Mouse (Mus musculus) liver, embryonic 15.5 days (tissue): ENCODE measurements around the gene Ric1. TPM values are rescaled to one million over a fixed set of nuclear protein-coding genes. Genes with fewer than 3 reads are reported as not detected.
A peak's percentile ranks its signal among the peaks of the same experiment; 100 is the strongest.

ENCODE experiments used
- ATAC-seq: fragments of 200-750 bp; cut with Nextera tagmentation; 2 replicates; pipeline ENCODE4 v1.8.0; 2017; ENCODE audit warnings: moderate number of reproducible peaks, mild to moderate bottlenecking, moderate library complexity; ENCODE audit not compliant: insufficient read depth
- H3K27ac ChIP-seq: fragments of 300-500 bp; sonication (generic); replicated peaks from 2 replicates; pipeline ENCODE4 v1.5.1; 2015; ENCODE audit warnings: mild to moderate bottlenecking, inconsistent platforms
- H3K27me3 ChIP-seq: fragments of 300-500 bp; sonication (generic); 2 replicates; pipeline ENCODE4 v1.6.1; 2015; ENCODE audit warnings: mild to moderate bottlenecking, inconsistent platforms
- H3K36me3 ChIP-seq: fragments of 300-500 bp; sonication (generic); replicated peaks from 2 replicates; pipeline ENCODE4 v1.6.1; 2015; ENCODE audit warnings: moderate library complexity, mild to moderate bottlenecking, inconsistent platforms
- H3K4me1 ChIP-seq: fragments of 300-500 bp; sonication (generic); replicated peaks from 2 replicates; pipeline ENCODE4 v1.6.1; 2015; ENCODE audit warnings: inconsistent platforms
- H3K4me2 ChIP-seq: fragments of 300-500 bp; sonication (generic); 2 replicates; pipeline ENCODE4 v1.6.1; 2015; ENCODE audit warnings: moderate library complexity, mild to moderate bottlenecking, inconsistent platforms
- H3K4me3 ChIP-seq: fragments of 300-500 bp; sonication (generic); replicated peaks from 2 replicates; pipeline ENCODE4 v1.5.1; 2015; ENCODE audit warnings: mild to moderate bottlenecking, inconsistent platforms
- H3K9ac ChIP-seq: fragments of 300-500 bp; sonication (generic); 2 replicates; pipeline ENCODE4 v1.6.1; 2015; ENCODE audit warnings: moderate library complexity, mild to moderate bottlenecking, inconsistent platforms
- H3K9me3 ChIP-seq: fragments of 300-500 bp; sonication (generic); replicated peaks from 2 replicates; pipeline ENCODE4 v1.6.1; 2016; ENCODE audit warnings: inconsistent platforms
- WGBS: fragments of 180-500 bp; shearing (Covaris S2); methylation state at CpG from one replicate; pipeline ENCODE4 v1.1.7; 2015; ENCODE audit warnings: mixed read lengths; ENCODE audit not compliant: insufficient replicate concordance; 5-methylcytosine and 5-hydroxymethylcytosine counted together
- polyA plus RNA-seq: library from polyadenylated mRNA; unstranded; fragments of >200 nt; fragmentation: Nextera tagmentation; extraction: Ambion mirVana; gene quantifications from 2 replicates; pipeline ENCODE4 v1.2.1, GENCODE M21; 2015

Gene Ric1
- polyA plus RNA-seq, 1 experiment from 2014 or later: 2.7 TPM

DNA sequence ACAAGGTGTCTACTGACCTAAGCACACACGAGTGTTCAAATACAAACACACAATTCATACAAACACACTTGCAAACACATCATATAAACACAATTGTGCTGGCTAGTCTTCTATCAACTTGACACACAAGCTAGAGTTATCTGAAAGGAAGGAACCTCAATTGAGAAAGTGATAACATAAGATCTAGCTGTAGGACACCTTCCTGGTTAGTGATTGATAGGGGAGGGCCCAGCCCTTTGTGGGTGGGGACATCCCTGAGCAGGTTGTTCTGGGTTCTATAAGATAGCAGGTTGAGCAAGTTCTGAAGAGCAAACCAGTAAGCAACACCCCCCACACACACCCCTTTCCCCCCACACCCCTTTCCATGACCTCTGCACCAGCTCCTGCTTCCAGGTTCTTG lies 127.6 kb downstream of the Ric1 start:
- Histone ChIP-seq H3K4me1 (peaks cover 38% of the 10 kb centered on the region), H3K36me3 (peaks cover 15% of the 10 kb centered on the region), H3K9me3 (no peaks in the 10 kb centered on the region), H3K4me3 (no peak overlapping the region), H3K4me2 (peak overlapping the region; percentile 46), H3K27me3 (peaks cover 8% of the 10 kb centered on the region; the same call in 1 of the 2 replicates), H3K9ac (no peak overlapping the region), H3K27ac (peak overlapping the region; percentile 81)
- WGBS: 59% methylated on average over 1 of the region's 1 CpGs
- peak; percentile 71 for ATAC-seq

DNA sequence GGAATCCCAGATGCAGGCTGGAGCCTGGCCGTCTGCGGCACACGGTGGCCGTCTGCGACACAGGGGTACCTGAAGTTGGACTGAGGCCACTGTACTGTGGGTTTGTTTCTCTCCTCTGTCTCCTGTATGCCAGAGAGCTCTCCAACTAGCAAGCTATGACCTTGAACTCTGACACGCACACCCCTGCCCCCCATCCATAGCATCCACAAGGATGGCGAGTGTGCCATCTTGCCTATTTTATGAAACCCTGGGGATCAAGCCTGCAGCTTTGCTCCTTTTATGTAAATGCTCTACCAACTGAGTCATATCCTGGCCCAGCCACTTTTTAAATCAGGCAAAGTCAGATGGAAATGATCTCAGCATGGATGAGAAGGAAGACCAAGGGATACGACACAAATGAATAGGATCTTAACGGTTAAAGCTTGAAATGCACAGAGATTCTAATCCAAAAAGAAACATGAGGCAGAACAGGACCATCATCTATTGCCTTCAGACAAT lies 131.7 kb downstream of the Ric1 start:
- no peak for ATAC-seq
- Histone ChIP-seq H3K27ac (no peak overlapping the region), H3K36me3 (no peaks in the 10 kb centered on the region), H3K27me3 (peaks cover 27% of the 10 kb centered on the region), H3K4me2 (no peak overlapping the region), H3K4me3 (no peak overlapping the region), H3K4me1 (peaks cover 20% of the 10 kb centered on the region), H3K9me3 (no peaks in the 10 kb centered on the region), H3K9ac (no peak overlapping the region)
- WGBS: 84% methylated on average over 9 of the region's 9 CpGs

DNA sequence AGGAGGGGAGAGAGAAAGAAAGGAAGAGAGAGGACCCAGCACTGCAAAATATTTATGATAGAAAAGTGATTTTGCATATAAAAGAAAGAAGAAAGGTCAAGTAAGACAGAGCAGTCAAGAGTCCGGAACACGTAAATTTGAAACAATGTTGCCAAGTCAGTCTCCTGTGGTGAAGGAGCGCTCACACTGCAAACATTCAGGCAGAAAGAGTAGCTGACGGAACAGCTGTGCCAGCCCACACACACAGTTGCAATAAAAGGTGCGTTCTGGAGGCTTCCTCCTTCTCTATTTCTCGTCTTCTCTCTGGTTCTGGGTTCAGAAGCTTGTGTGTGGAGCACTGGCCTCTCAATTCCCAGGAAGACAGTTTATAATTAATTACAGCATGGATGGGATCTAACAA lies 133.1 kb downstream of the Ric1 start:
- WGBS: 52% methylated on average over 6 of the region's 6 CpGs
- H3K4me3 ChIP-seq: no peak overlapping the region
- no peak for ATAC-seq

DNA sequence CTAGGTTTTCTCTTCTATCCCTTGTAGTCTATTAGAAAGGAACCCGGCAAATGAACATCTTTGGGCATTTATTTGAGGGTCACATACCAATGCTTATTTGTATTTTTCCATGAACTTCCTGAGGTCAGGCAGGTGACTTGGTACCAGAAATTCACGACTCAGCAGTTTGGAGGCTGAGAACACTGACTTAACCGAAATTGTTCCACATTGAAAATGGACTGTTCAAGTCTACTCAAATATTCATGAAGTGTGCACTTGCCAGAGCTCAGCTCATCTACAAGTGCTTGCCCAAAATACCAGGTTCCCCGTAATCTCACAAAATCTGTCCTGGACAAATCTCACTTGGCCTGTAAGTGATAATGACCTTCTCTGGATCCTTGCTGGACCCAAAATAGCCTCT lies 133.9 kb downstream of the Ric1 start:
- Histone ChIP-seq H3K4me2 (no peak overlapping the region), H3K9me3 (no peaks in the 10 kb centered on the region), H3K4me3 (no peak overlapping the region), H3K4me1 (no peaks in the 10 kb centered on the region), H3K36me3 (no peaks in the 10 kb centered on the region), H3K27ac (no peak overlapping the region), H3K9ac (no peak overlapping the region), H3K27me3 (peaks cover 27% of the 10 kb centered on the region)
- ATAC-seq: no peak
- WGBS: 62% methylated on average over 4 of the region's 4 CpGs

More for the DNA sequence above, 133.1 kb downstream of the Ric1 start:
- H3K27ac ChIP-seq: no peak overlapping the region
- no peaks in the 10 kb centered on the region for H3K9me3 ChIP-seq
- no peaks in the 10 kb centered on the region for H3K36me3 ChIP-seq
- H3K9ac ChIP-seq: no peak overlapping the region
- H3K4me2 ChIP-seq: no peak overlapping the region
- H3K4me1 ChIP-seq: peaks cover 6% of the 10 kb centered on the region
- peaks cover 27% of the 10 kb centered on the region for H3K27me3 ChIP-seq

Other genes with a start within 250 kb of the Ric1 start
- 0.46 and 0.76 TPM in 2 replicates for gene Insl6, start 196.9 kb upstream of the Ric1 start, polyA plus RNA-seq
- not detected in 2 replicates for gene Rln1, start 187.6 kb upstream of the Ric1 start, polyA plus RNA-seq
- gene Plgrkt, start 154.9 kb upstream of the Ric1 start, polyA plus RNA-seq: 28.9 and 29.8 TPM in 2 replicates
- gene Cd274, start 154.8 kb upstream of the Ric1 start, polyA plus RNA-seq: 0.76 and 1.1 TPM in 2 replicates
- not detected in 2 replicates for gene Pdcd1lg2, start 111.4 kb upstream of the Ric1 start, polyA plus RNA-seq
- gene Ermp1, start 126.1 kb downstream of the Ric1 start, polyA plus RNA-seq: 10.6 and 11.0 TPM in 2 replicates
- gene Mlana, start 175.5 kb downstream of the Ric1 start, polyA plus RNA-seq: not detected in 2 replicates